Mouse (Mus musculus) intestine, embryonic 15.5 days (tissue): ENCODE measurements around the gene Treml1. TPM values are rescaled to one million over a fixed set of nuclear protein-coding genes. Genes with fewer than 3 reads are reported as not detected.

ENCODE experiments used
- ATAC-seq: fragments of 200-750 bp; cut with Nextera tagmentation; 2 replicates; pipeline ENCODE4 v1.8.0; 2017; ENCODE audit warnings: moderate TSS enrichment, moderate library complexity
- H3K27ac ChIP-seq: fragments of 300-500 bp; sonication (generic); 2 replicates; pipeline ENCODE4 v1.5.1; 2015; ENCODE audit warnings: mild to moderate bottlenecking, inconsistent platforms
- H3K27me3 ChIP-seq: fragments of 300-500 bp; sonication (generic); replicated peaks from 2 replicates; pipeline ENCODE4 v1.6.1; 2015; ENCODE audit warnings: inconsistent platforms
- H3K36me3 ChIP-seq: fragments of 300-500 bp; sonication (generic); 2 replicates; pipeline ENCODE4 v1.6.1; 2015; ENCODE audit warnings: inconsistent platforms
- H3K4me1 ChIP-seq: fragments of 300-500 bp; sonication (generic); replicated peaks from 2 replicates; pipeline ENCODE4 v1.6.1; 2015; ENCODE audit warnings: inconsistent platforms
- H3K4me2 ChIP-seq: fragments of 300-500 bp; sonication (generic); replicated peaks from 2 replicates; pipeline ENCODE4 v1.6.1; 2015; ENCODE audit warnings: mild to moderate bottlenecking, inconsistent platforms
- H3K4me3 ChIP-seq: fragments of 300-500 bp; sonication (generic); replicated peaks from 2 replicates; pipeline ENCODE4 v1.5.1; 2015; ENCODE audit warnings: inconsistent platforms
- H3K9ac ChIP-seq: fragments of 300-500 bp; sonication (generic); 2 replicates; pipeline ENCODE4 v1.6.1; 2015; ENCODE audit warnings: inconsistent platforms
- H3K9me3 ChIP-seq: fragments of 300-500 bp; sonication (generic); 2 replicates; pipeline ENCODE4 v1.6.1; 2016; ENCODE audit warnings: inconsistent platforms
- WGBS: fragments of 180-500 bp; shearing (Covaris S2); methylation state at CpG from one replicate; pipeline ENCODE4 v1.1.7; 2015; 5-methylcytosine and 5-hydroxymethylcytosine counted together
- polyA plus RNA-seq: library from polyadenylated mRNA; unstranded; fragments of >200 nt; fragmentation: Nextera tagmentation; extraction: Ambion mirVana; gene quantifications from 2 replicates; pipeline ENCODE4 v1.2.1, GENCODE M21; 2015

Gene Treml1
- polyA plus RNA-seq, 1 experiment from 2014 or later, result 0.68 TPM

- ATAC-seq, result no peak
- no peak overlapping the region for H3K4me2 ChIP-seq
- no peak overlapping the region for H3K4me3 ChIP-seq
- no peak overlapping the region for H3K27ac ChIP-seq
- no peaks in the 10 kb centered on the region for H3K9me3 ChIP-seq
- 78% methylated on average over 4 of the region's 4 CpGs for WGBS
- no peaks in the 10 kb centered on the region for H3K27me3 ChIP-seq
- H3K9ac ChIP-seq, result no peak overlapping the region
- H3K4me1 ChIP-seq, result no peaks in the 10 kb centered on the region; the same call in 1 of the 2 replicates
- peaks cover 13% of the 10 kb centered on the region; the same call in 1 of the 2 replicates for H3K36me3 ChIP-seq
Measured at GRCm38 (mm10) chr17:48401710-48402109, 42.0 kb downstream of the Treml1 start.

- H3K36me3 ChIP-seq, result peaks cover 13% of the 10 kb centered on the region; the same call in 1 of the 2 replicates
- H3K4me3 ChIP-seq, result no peak overlapping the region
- H3K4me2 ChIP-seq, result no peak overlapping the region
- no peak overlapping the region for H3K27ac ChIP-seq
- H3K27me3 ChIP-seq, result no peaks in the 10 kb centered on the region
- no peaks in the 10 kb centered on the region for H3K9me3 ChIP-seq
- peaks cover 8% of the 10 kb centered on the region for H3K4me1 ChIP-seq
- ATAC-seq, result no peak
- H3K9ac ChIP-seq, result no peak overlapping the region
- WGBS, result 88% methylated on average over 3 of the region's 3 CpGs
Measured at GRCm38 (mm10) chr17:48402751-48403150, 43.0 kb downstream of the Treml1 start.

- no peak overlapping the region for H3K27ac ChIP-seq
- ATAC-seq, result no peak
- H3K27me3 ChIP-seq, result no peaks in the 10 kb centered on the region
- peaks cover 7% of the 10 kb centered on the region; the same call in 1 of the 2 replicates for H3K36me3 ChIP-seq
- no peak overlapping the region for H3K4me2 ChIP-seq
- peaks cover 12% of the 10 kb centered on the region for H3K4me1 ChIP-seq
- 64% methylated on average over 2 of the region's 2 CpGs for WGBS
- H3K4me3 ChIP-seq, result no peak overlapping the region
- H3K9ac ChIP-seq, result no peak overlapping the region
- H3K9me3 ChIP-seq, result no peaks in the 10 kb centered on the region
Measured at GRCm38 (mm10) chr17:48403848-48404247, 44.1 kb downstream of the Treml1 start.

- H3K27me3 ChIP-seq, result no peaks in the 10 kb centered on the region
- H3K4me3 ChIP-seq, result no peak overlapping the region
- no peaks in the 10 kb centered on the region for H3K9me3 ChIP-seq
- H3K27ac ChIP-seq, result no peak overlapping the region
- H3K4me1 ChIP-seq, result peaks cover 12% of the 10 kb centered on the region
- H3K36me3 ChIP-seq, result peaks cover under 1% of the 10 kb centered on the region; the same call in 1 of the 2 replicates
- whole genome bisulfite sequencing, result 77% methylated on average over 1 of the region's 1 CpGs
- H3K4me2 ChIP-seq, result no peak overlapping the region
- H3K9ac ChIP-seq, result no peak overlapping the region
- no peak for ATAC-seq
Measured at GRCm38 (mm10) chr17:48404706-48405105, 45.0 kb downstream of the Treml1 start.

GRCm38 (mm10) chr17:48407154-48407553 is 47.4 kb downstream of the Treml1 start:
- H3K4me2 ChIP-seq, result peak overlapping the region; percentile 77
- no peak overlapping the region for H3K4me3 ChIP-seq

GRCm38 (mm10) chr17:48407910-48408525 is 48.3 kb downstream of the Treml1 start:
- H3K27ac ChIP-seq, result peak overlapping the region; percentile 100
- peak overlapping the region; percentile 96 for H3K9ac ChIP-seq
- no peaks in the 10 kb centered on the region for H3K9me3 ChIP-seq
- no peaks in the 10 kb centered on the region for H3K27me3 ChIP-seq
- no peak for ATAC-seq
- no peaks in the 10 kb centered on the region for H3K36me3 ChIP-seq
- peak overlapping the region; percentile 79 for H3K4me3 ChIP-seq
- whole genome bisulfite sequencing, result 3% methylated on average over 8 of the region's 8 CpGs
- H3K4me1 ChIP-seq, result peaks cover 19% of the 10 kb centered on the region
- peak overlapping the region; percentile 77 for H3K4me2 ChIP-seq

More at GRCm38 (mm10) chr17:48407154-48407553, 47.4 kb downstream of the Treml1 start:
- no peak overlapping the region for H3K9ac ChIP-seq
- no peak for ATAC-seq
- H3K27me3 ChIP-seq, result no peaks in the 10 kb centered on the region
- peaks cover 19% of the 10 kb centered on the region for H3K4me1 ChIP-seq
- H3K9me3 ChIP-seq, result no peaks in the 10 kb centered on the region
- H3K36me3 ChIP-seq, result no peaks in the 10 kb centered on the region
- H3K27ac ChIP-seq, result no peak overlapping the region
- WGBS, result 84% methylated on average over 4 of the region's 4 CpGs

GRCm38 (mm10) chr17:48408526-48409291 is 49.0 kb downstream of the Treml1 start:
- peak overlapping the region; percentile 79 for H3K4me3 ChIP-seq
- ATAC-seq, result peak; percentile 48
- peak overlapping the region; percentile 96 for H3K9ac ChIP-seq
- H3K27me3 ChIP-seq, result no peaks in the 10 kb centered on the region
- under 1% methylated on average over 47 of the region's 47 CpGs for WGBS
- H3K4me2 ChIP-seq, result peak overlapping the region; percentile 77
- no peaks in the 10 kb centered on the region for H3K36me3 ChIP-seq
- peaks cover 19% of the 10 kb centered on the region for H3K4me1 ChIP-seq
- H3K9me3 ChIP-seq, result no peaks in the 10 kb centered on the region
- H3K27ac ChIP-seq, result peak overlapping the region; percentile 100

GRCm38 (mm10) chr17:48409380-48410298 is 49.9 kb downstream of the Treml1 start, which contains the start of the genes Nfya and Oard1:
Nfya (minus strand) TSS chr17:48409906.
Oard1 (plus strand) TSS chr17:48410014.
- H3K9ac ChIP-seq, result peak within 1 kb of the TSS; percentile 96
- H3K27me3 ChIP-seq, result no peaks in the 10 kb centered on the region
- H3K4me2 ChIP-seq, result peak within 1 kb of the TSS; percentile 77
- ATAC-seq, result peak; percentile 98
- no peaks in the 10 kb centered on the region for H3K9me3 ChIP-seq
- peak within 1 kb of the TSS; percentile 100 for H3K27ac ChIP-seq
- peak within 1 kb of the TSS; percentile 79 for H3K4me3 ChIP-seq
- H3K36me3 ChIP-seq, result peaks cover 6% of the 10 kb centered on the region; the same call in 1 of the 2 replicates
- peaks cover 19% of the 10 kb centered on the region for H3K4me1 ChIP-seq
- under 1% methylated on average over 84 of the region's 84 CpGs for WGBS

GRCm38 (mm10) chr17:48410299-48410785 is 50.6 kb downstream of the Treml1 start:
- no peaks in the 10 kb centered on the region for H3K9me3 ChIP-seq
- peak overlapping the region; percentile 68 for H3K4me2 ChIP-seq
- 2% methylated on average over 13 of the region's 13 CpGs for WGBS
- H3K4me1 ChIP-seq, result peaks cover 19% of the 10 kb centered on the region
- ATAC-seq, result peak; percentile 29
- H3K27ac ChIP-seq, result peak overlapping the region; percentile 96
- H3K27me3 ChIP-seq, result no peaks in the 10 kb centered on the region
- peaks cover 11% of the 10 kb centered on the region for H3K36me3 ChIP-seq
- H3K4me3 ChIP-seq, result peak overlapping the region; percentile 79
- H3K9ac ChIP-seq, result peak overlapping the region; percentile 64

GRCm38 (mm10) chr17:48411241-48411640 is 51.5 kb downstream of the Treml1 start:
- Histone ChIP-seq H3K27me3 (no peaks in the 10 kb centered on the region), H3K4me3 (peak overlapping the region; percentile 79), H3K9ac (peak overlapping the region; percentile 64), H3K36me3 (peaks cover 16% of the 10 kb centered on the region), H3K4me2 (peak overlapping the region; percentile 68), H3K9me3 (no peaks in the 10 kb centered on the region), H3K27ac (peak overlapping the region; percentile 96; the same call in 1 of the 2 replicates), H3K4me1 (peaks cover 19% of the 10 kb centered on the region)
- no peak for ATAC-seq
- 31% methylated on average over 8 of the region's 8 CpGs for WGBS

GRCm38 (mm10) chr17:48416011-48416410 is 56.3 kb downstream of the Treml1 start:
- no peak overlapping the region for H3K4me2 ChIP-seq
- peaks cover 19% of the 10 kb centered on the region for H3K36me3 ChIP-seq
- ATAC-seq, result no peak
- H3K4me1 ChIP-seq, result peaks cover 16% of the 10 kb centered on the region; the same call in 1 of the 2 replicates
- no peaks in the 10 kb centered on the region for H3K9me3 ChIP-seq
- 79% methylated on average over 7 of the region's 7 CpGs for WGBS
- H3K9ac ChIP-seq, result no peak overlapping the region
- H3K27ac ChIP-seq, result no peak overlapping the region
- H3K4me3 ChIP-seq, result no peak overlapping the region
- H3K27me3 ChIP-seq, result no peaks in the 10 kb centered on the region
